Mouse (Mus musculus): Measurements from ENCODE around the gene Efcab6. TPM values are rescaled to one million over a fixed set of nuclear protein-coding genes. Genes with fewer than 3 reads are reported as not detected.

Gene Efcab6
- total RNA-seq, 2 experiments from 2014 or later, result 3.3 to 5.1 TPM

- DNase-seq, result no peak
Measured at GRCm38 (mm10) chr15:83877898-83878297, 187.3 kb downstream of the Efcab6 start.

- DNase-seq, result no peak
Measured at GRCm38 (mm10) chr15:83877155-83877866, 187.9 kb downstream of the Efcab6 start.

- DNase-seq, result no peak
Measured at GRCm38 (mm10) chr15:83870936-83871335, 194.2 kb downstream of the Efcab6 start.

GRCm38 (mm10) chr15:83865626-83866025 lies 199.6 kb downstream of the Efcab6 start:
- DNase-seq, result no peak

GRCm38 (mm10) chr15:83857129-83857528 lies 208.1 kb downstream of the Efcab6 start:
- peak; percentile 38 for DNase-seq

- no peak for DNase-seq
Measured at GRCm38 (mm10) chr15:83853400-83853811, 211.8 kb downstream of the Efcab6 start.

- DNase-seq, result no peak
Measured at GRCm38 (mm10) chr15:83848193-83848592, 217.0 kb downstream of the Efcab6 start.

- DNase-seq, result no peak
Measured at GRCm38 (mm10) chr15:83847512-83847911, 217.7 kb downstream of the Efcab6 start.

GRCm38 (mm10) chr15:83846592-83846991 lies 218.6 kb downstream of the Efcab6 start:
- no peak for DNase-seq

- no peak for DNase-seq
Measured at GRCm38 (mm10) chr15:83845734-83846133, 219.4 kb downstream of the Efcab6 start.

GRCm38 (mm10) chr15:83842915-83843789 lies 222.0 kb downstream of the Efcab6 start:
- DNase-seq, result no peak

GRCm38 (mm10) chr15:83842419-83842818 lies 222.8 kb downstream of the Efcab6 start:
- DNase-seq, result no peak

GRCm38 (mm10) chr15:83840950-83841719 lies 224.0 kb downstream of the Efcab6 start:
- no peak for DNase-seq

GRCm38 (mm10) chr15:83832265-83832664 lies 232.9 kb downstream of the Efcab6 start:
- DNase-seq, result no peak

GRCm38 (mm10) chr15:83829226-83829625 lies 236.0 kb downstream of the Efcab6 start:
- DNase-seq, result no peak

GRCm38 (mm10) chr15:83828011-83828410 lies 237.2 kb downstream of the Efcab6 start:
- no peak for DNase-seq

Other genes starting within 250 kb of the Efcab6 start
- gene Sult4a1, start 40.4 kb upstream of the Efcab6 start, total RNA-seq (2021), result not detected
- gene Pnpla5, start 57.8 kb upstream of the Efcab6 start, total RNA-seq (2021), result not detected
- 10 to 100 TPM in 1 of 2 experiments, 1 to 10 TPM in 1; 6.7 to 12.8 TPM for gene Pnpla3, start 102.5 kb upstream of the Efcab6 start, total RNA-seq (2021)
- gene Samm50, start 126.9 kb upstream of the Efcab6 start, total RNA-seq (2021), result 100 to 1,000 TPM; 171 to 173 TPM
- 10 to 100 TPM; 51.5 to 57.7 TPM for gene Parvb, start 166.7 kb upstream of the Efcab6 start, total RNA-seq (2021)